Mouse (Mus musculus) ES-E14 (cell line): ENCODE data around the gene Armh4. TPM values are rescaled to one million over a fixed set of nuclear protein-coding genes. Genes with fewer than 3 reads are reported as not detected.

Experiments
- DNase-seq: peaks from one replicate; pipeline ENCODE4 v3.0.0-alpha.2; 2013; ENCODE audit warnings: low read depth, low spot score
- H3K27ac ChIP-seq: 2 replicates; pipeline ENCODE4 v1.5.1; 2012; ENCODE audit warnings: low read depth, mild to moderate bottlenecking, low read length, moderate library complexity, mixed read lengths; ENCODE audit not compliant: poor library complexity, insufficient read depth, severe bottlenecking
- H3K36me3 ChIP-seq: 2 replicates; pipeline ENCODE4 v1.6.1; 2012; ENCODE audit warnings: mild to moderate bottlenecking, low read length, moderate library complexity, mixed read lengths; ENCODE audit not compliant: control insufficient read depth, poor library complexity, insufficient read depth, severe bottlenecking
- H3K4me1 ChIP-seq, 2 experiments: fragments of 150-350 bp in 1 of 2; sonication (generic) in 1 of 2; 2 replicates each; pipeline ENCODE4 v1.6.1; 2012; ENCODE audit warnings: low read length in 2 of 2, mild to moderate bottlenecking in 1 of 2, mixed read lengths in 1 of 2; ENCODE audit not compliant: control insufficient read depth in 2 of 2, insufficient read depth in 2 of 2, poor library complexity in 1 of 2
- H3K4me3 ChIP-seq, 2 experiments: fragments of 150-350 bp in 1 of 2; sonication (generic) in 1 of 2; 2 replicates each; pipeline ENCODE4 v1.5.1; 2012; ENCODE audit warnings: low read length in 2 of 2, low read depth in 1 of 2, mild to moderate bottlenecking in 1 of 2, mixed read lengths in 1 of 2; ENCODE audit not compliant: insufficient read depth in 1 of 2, poor library complexity in 1 of 2, severe bottlenecking in 1 of 2
- H3K9ac ChIP-seq: 2 replicates; pipeline ENCODE4 v1.6.1; 2012; ENCODE audit warnings: low read depth, mild to moderate bottlenecking, low read length, mixed read lengths; ENCODE audit not compliant: poor library complexity, insufficient read depth, severe bottlenecking
- H3K9me3 ChIP-seq: fragments of 150-350 bp; sonication (generic); 2 replicates; pipeline ENCODE4 v1.6.1; 2012; ENCODE audit warnings: low read depth, mild to moderate bottlenecking, low read length; ENCODE audit not compliant: control insufficient read depth, insufficient read depth
- CHD2 ChIP-seq: IDR thresholded peaks from 2 replicates; pipeline ENCODE4 v1.6.1; 2014; ENCODE audit warnings: mild to moderate bottlenecking, low read depth, low read length, inconsistent platforms
- HCFC1 ChIP-seq: IDR thresholded peaks from 2 replicates; pipeline ENCODE4 v1.6.1; 2012; ENCODE audit warnings: low read length, inconsistent platforms, borderline replicate concordance; ENCODE audit not compliant: insufficient read depth
- MAFK ChIP-seq: IDR thresholded peaks from 2 replicates; pipeline ENCODE4 v1.6.1; 2014; ENCODE audit warnings: mild to moderate bottlenecking, low read depth, low read length, inconsistent platforms; ENCODE audit not compliant: insufficient read depth
- ZC3H11A ChIP-seq: IDR thresholded peaks from 2 replicates; pipeline ENCODE4 v1.6.1; 2012; ENCODE audit warnings: low read depth, mild to moderate bottlenecking, inconsistent platforms, low read length, borderline replicate concordance
- ZNF384 ChIP-seq: IDR thresholded peaks from 2 replicates; pipeline ENCODE4 v1.6.1; 2012; ENCODE audit warnings: low read depth, low read length, inconsistent platforms
- in situ Hi-C, 2 experiments: fragments of 600-800 bp; cut with MboI; formaldehyde crosslinking; loops; one replicate each; pipeline ENCODE4 v1.15.1; 2025; ENCODE audit warnings: low sequenced_read_pairs in 2 of 2, inconsistent platforms in 1 of 2; ENCODE audit not compliant: unreplicated experiment in 2 of 2
- total RNA-seq: library from RNA; depleted of rRNA; stranded (reverse); fragments of 300-350 nt; gene quantifications from 2 replicates; pipeline ENCODE4 v1.2.3, GENCODE M21; 2012

Armh4 gene
- total RNA-seq, 1 experiment: 3.7 TPM

DNA sequence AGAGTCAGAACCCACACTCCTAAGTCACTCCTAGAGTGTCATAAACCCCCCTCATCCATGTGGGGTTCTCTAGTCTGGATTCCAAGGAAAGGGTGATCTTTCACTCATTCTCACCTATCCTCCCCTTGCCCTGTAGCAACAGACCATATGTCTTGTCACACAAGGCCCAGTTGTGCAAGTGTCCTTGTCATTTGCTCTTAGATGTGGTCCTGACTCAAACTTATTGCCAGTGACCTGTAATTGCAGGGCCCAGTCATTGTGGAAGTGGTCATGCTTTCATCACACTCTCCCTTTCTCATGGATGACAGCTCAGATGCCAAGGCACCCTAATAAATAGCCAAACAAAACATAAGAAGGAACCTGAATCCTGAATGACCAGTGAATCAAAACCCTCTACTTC, 63.5 kb downstream of the Armh4 start:
- H3K9me3 ChIP-seq: no peaks in the 10 kb centered on the region
- no peak overlapping the region for H3K9ac ChIP-seq
- TF ChIP-seq ZC3H11A (no peak), MAFK (no peak), ZNF384 (no peak), CHD2 (no peak), HCFC1 (no peak)
- H3K4me1 ChIP-seq: no peaks in the 10 kb centered on the region
- no peak overlapping the region for H3K27ac ChIP-seq
- no peaks in the 10 kb centered on the region for H3K36me3 ChIP-seq
- H3K4me3 ChIP-seq: no peak overlapping the region
- in situ Hi-C loops: loop anchor here in 1 of 2 experiments (10.0 kb wide), 1 partner anchor 475 kb away; the partner anchor contains the start of gene ccdc198
- no peak for DNase-seq

DNA sequence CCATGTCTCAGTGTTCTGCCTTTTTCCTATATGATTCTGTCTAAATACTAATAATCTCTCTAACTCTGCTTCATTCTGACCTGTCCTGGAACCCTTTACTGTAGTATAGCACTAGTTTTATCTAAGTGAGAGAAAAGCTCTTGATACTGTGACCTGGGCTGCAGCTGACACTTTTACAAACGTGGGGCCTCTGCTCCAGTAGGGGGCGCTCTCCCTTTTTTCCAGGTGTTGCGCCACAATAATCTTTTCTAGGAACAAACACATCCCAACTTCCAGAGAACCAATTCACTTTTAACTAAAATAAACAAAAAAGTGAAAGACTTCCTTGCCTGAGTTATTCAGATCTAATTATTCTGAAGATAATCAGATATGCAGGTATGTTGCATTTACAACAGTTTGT, 72.2 kb downstream of the Armh4 start:
- peak; percentile 37 for DNase-seq
- Histone ChIP-seq H3K4me1 (no peaks in the 10 kb centered on the region), H3K27ac (no peak overlapping the region), H3K9ac (no peak overlapping the region), H3K9me3 (no peaks in the 10 kb centered on the region), H3K4me3 (no peak overlapping the region), H3K36me3 (no peaks in the 10 kb centered on the region)
- TF ChIP-seq ZC3H11A: no peak
- no peak for TF ChIP-seq HCFC1
- TF ChIP-seq MAFK: no peak
- TF ChIP-seq CHD2: no peak
- no peak for TF ChIP-seq ZNF384
- in situ Hi-C loops: no loop called here

- Histone ChIP-seq H3K9ac (no peak overlapping the region), H3K4me3 (no peak overlapping the region), H3K9me3 (no peaks in the 10 kb centered on the region), H3K27ac (no peak overlapping the region), H3K4me1 (no peaks in the 10 kb centered on the region), H3K36me3 (no peaks in the 10 kb centered on the region)
- in situ Hi-C loops: no loop called here
- no peak for DNase-seq
- TF ChIP-seq CHD2 (no peak), ZC3H11A (no peak), MAFK (no peak), HCFC1 (no peak), ZNF384 (no peak)
These were observed 79.6 kb downstream of the Armh4 start for GRCm38 (mm10) chr14:49703432-49704200.

- no peaks in the 10 kb centered on the region for H3K4me1 ChIP-seq
- no peak overlapping the region for H3K27ac ChIP-seq
- H3K36me3 ChIP-seq: no peaks in the 10 kb centered on the region
- H3K9me3 ChIP-seq: no peaks in the 10 kb centered on the region
- no peak overlapping the region for H3K4me3 ChIP-seq
- in situ Hi-C loops: no loop called here
- H3K9ac ChIP-seq: no peak overlapping the region
- no peak for DNase-seq
- TF ChIP-seq MAFK (no peak), ZNF384 (no peak), ZC3H11A (no peak), HCFC1 (no peak), CHD2 (no peak)
These were observed 103.5 kb downstream of the Armh4 start for GRCm38 (mm10) chr14:49679511-49680284.
